In the genomic region with DNA sequence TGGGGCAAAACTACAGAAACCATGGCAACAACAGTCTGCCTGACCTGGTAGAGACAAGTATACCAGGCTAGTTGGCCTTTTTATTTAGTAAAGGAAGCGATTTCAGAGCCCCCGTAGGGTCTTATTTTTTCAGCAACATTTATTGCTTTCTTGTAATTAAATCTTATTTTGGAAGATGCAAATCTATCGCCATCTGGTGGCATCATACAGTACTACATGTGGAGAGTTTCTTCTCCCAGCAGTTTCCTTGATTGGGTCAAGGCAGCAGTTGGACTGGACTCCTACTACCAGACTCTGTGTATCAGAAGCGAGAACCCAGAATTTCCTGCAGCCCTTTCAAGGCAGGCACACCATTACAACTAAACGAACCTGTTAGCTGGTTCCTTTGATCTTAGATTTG, we compare ENCODE assay signal across 10 mouse cellular contexts. TPM values are rescaled to one million over a fixed set of nuclear protein-coding genes. Genes with fewer than 3 reads are reported as not detected.
DNase-seq lines count a peak whose midpoint lies in the region; ATAC-seq and TF ChIP-seq lines count a peak whose summit lies in the region.
"Had no signal": no experiment of that assay in that cellular context is flagged by ENCODE, and none has a peak within 500 bp of the region (broad histone marks: within the 10 kb centered on the region; RNA-seq: fewer than 3 reads in every experiment).

No protein-coding gene starts in this region.

- H3K36me3 ChIP-seq in liver, embryonic 14.5 days (replicated peaks; ENCODE audit: control insufficient read depth, insufficient read depth, low read depth) = no peaks in the 10 kb centered on the region
- no peaks in the 10 kb centered on the region for H3K36me3 ChIP-seq in liver, embryonic 12.5 days

- no peaks in the 10 kb centered on the region for H3K4me1 ChIP-seq in liver, embryonic 14.5 days (replicated peaks; ENCODE audit: control insufficient read depth in 2 of 2, insufficient read depth in 2 of 2, low read length in 1 of 2)
- H3K4me1 ChIP-seq in liver, embryonic 12.5 days = no peaks in the 10 kb centered on the region

- intact Hi-C loops in left cerebral cortex, postnatal 4 days (cut with DNase I) = loop anchor here (10.0 kb wide), 1 partner anchor 122 kb away; no protein-coding TSS in a partner anchor

- ATAC-seq in CD4-positive, CD25-positive, alpha-beta regulatory T cell, adult 4 months = no peak
- ATAC-seq in liver, embryonic 14.5 days (ENCODE audit: insufficient read depth) = no peak
- ATAC-seq in liver, embryonic 12.5 days = no peak

- no peak overlapping the region for H3K4me3 ChIP-seq in liver, embryonic 14.5 days (ENCODE audit: insufficient read depth in 1 of 2, low read depth in 2 of 2, low read length in 2 of 2)
- H3K4me3 ChIP-seq in liver, embryonic 12.5 days = no peak overlapping the region
- H3K4me3 ChIP-seq: myocyte had no signal

- DNase-seq in CD4-positive, CD25-positive, alpha-beta regulatory T cell, adult 2 months (ENCODE audit: low read depth, low spot score) = peak; percentile 77
- no peak for DNase-seq in liver, embryonic 14.5 days (ENCODE audit: low read depth in 3 of 3, low spot score in 3 of 3)
- peak; percentile 22 for DNase-seq in cerebellum, adult 11-12 months
- peak; percentile 68 for DNase-seq in hindlimb bud, embryonic 11.5 days (ENCODE audit: extremely low spot score, low read depth, low spot score)
- DNase-seq in left cerebral cortex, postnatal 4 days = peak; percentile 50
- DNase-seq in right cerebral cortex, postnatal 36 days (ENCODE audit: low spot score in 2 of 2) = peak; percentile 22 to 24

- H3K9me3 ChIP-seq in liver, embryonic 14.5 days (ENCODE audit: control insufficient read depth, low read length) = no peaks in the 10 kb centered on the region
- no peaks in the 10 kb centered on the region for H3K9me3 ChIP-seq in liver, embryonic 12.5 days (replicated peaks)

- no peak overlapping the region for H3K27ac ChIP-seq in liver, embryonic 14.5 days
- no peak overlapping the region for H3K27ac ChIP-seq in liver, embryonic 12.5 days

- 9% methylated on average over 5 of the region's 5 CpGs for WGBS in liver, embryonic 14.5 days (ENCODE audit: insufficient replicate concordance)
- WGBS in liver, embryonic 12.5 days (ENCODE audit: insufficient replicate concordance) = 6% methylated on average over 5 of the region's 5 CpGs

- H3K9ac ChIP-seq in liver, embryonic 14.5 days (replicated peaks) = no peak overlapping the region
- H3K9ac ChIP-seq in liver, embryonic 12.5 days = no peak overlapping the region

- no peak overlapping the region for H3K4me2 ChIP-seq in liver, embryonic 14.5 days (ENCODE audit: low read depth)
- no peak overlapping the region for H3K4me2 ChIP-seq in liver, embryonic 12.5 days

- TF ChIP-seq CTCF in liver, embryonic 14.5 days (IDR thresholded peaks at IDR 0.05; ENCODE audit: low read depth) = peak; percentile 71

- no peaks in the 10 kb centered on the region for H3K27me3 ChIP-seq in liver, embryonic 14.5 days (ENCODE audit: control insufficient read depth, insufficient read depth, low read length)
- peaks cover 20% of the 10 kb centered on the region for H3K27me3 ChIP-seq in liver, embryonic 12.5 days (replicated peaks)

- TF ChIP-seq EP300 in liver, embryonic 14.5 days (IDR thresholded peaks at IDR 0.05; ENCODE audit: low read depth) = no peak

RNA-seq across cellular contexts. Expression of a gene that starts 3.2 kb away (rescaled TPM):
- 1 to 10 TPM; 1.6 to 3.6 TPM for polyA plus RNA-seq in CD4-positive, CD25-positive, alpha-beta regulatory T cell, adult 4 months (2017; shearing (Covaris generic))
- 0.81 and 1.1 TPM in 2 replicates for polyA plus RNA-seq in liver, embryonic 14.5 days (2012; rRNA removed)
- polyA plus RNA-seq in liver, embryonic 14.5 days (2014; fragmentation: Nextera tagmentation; extraction: Ambion mirVana) = 0.47 and 0.54 TPM in 2 replicates
- 0.26 and 0.37 TPM in 2 replicates for polyA plus RNA-seq in liver, embryonic 12.5 days (2016; fragmentation: Nextera tagmentation; extraction: Ambion mirVana)
- not detected for total RNA-seq in left cerebral cortex, postnatal 4 days (2021)
- polyA plus RNA-seq: myocyte had no signal

RNA-seq across cellular contexts. Expression of a gene that starts 31.0 kb away (rescaled TPM):
- polyA plus RNA-seq in CD4-positive, CD25-positive, alpha-beta regulatory T cell, adult 4 months (2017; shearing (Covaris generic)) = 10 to 100 TPM; 12.9 to 24.4 TPM
- polyA plus RNA-seq in liver, embryonic 14.5 days (2012; rRNA removed) = 0.18 and 0.31 TPM in 2 replicates
- polyA plus RNA-seq in liver, embryonic 14.5 days (2014; fragmentation: Nextera tagmentation; extraction: Ambion mirVana) = 0.03 and 0.23 TPM in 2 replicates
- 0.05 and 0.07 TPM in 2 replicates for polyA plus RNA-seq in liver, embryonic 12.5 days (2016; fragmentation: Nextera tagmentation; extraction: Ambion mirVana)
- total RNA-seq in left cerebral cortex, postnatal 4 days (2021) = under 1 TPM in 1 of 2 experiments, not detected in 1; 0.18 TPM

RNA-seq across cellular contexts. Expression of a gene that starts 34.7 kb away (rescaled TPM):
- 10 to 100 TPM; 33.4 to 47.7 TPM for polyA plus RNA-seq in CD4-positive, CD25-positive, alpha-beta regulatory T cell, adult 4 months (2017; shearing (Covaris generic))
- polyA plus RNA-seq in liver, embryonic 14.5 days (2012; rRNA removed) = 0.03 and 0.41 TPM in 2 replicates
- polyA plus RNA-seq in liver, embryonic 14.5 days (2014; fragmentation: Nextera tagmentation; extraction: Ambion mirVana) = 0.05 TPM in 1 of 2 replicates, not detected in the other
- polyA plus RNA-seq in liver, embryonic 12.5 days (2016; fragmentation: Nextera tagmentation; extraction: Ambion mirVana) = 0.37 and 0.67 TPM in 2 replicates
- 100 to 1,000 TPM; 122 to 124 TPM for total RNA-seq in left cerebral cortex, postnatal 4 days (2021)
- polyA plus RNA-seq: myocyte had no signal

RNA-seq across cellular contexts. Expression of a gene that starts 48.9 kb away (rescaled TPM):
- not detected for polyA plus RNA-seq in CD4-positive, CD25-positive, alpha-beta regulatory T cell, adult 4 months (2017; shearing (Covaris generic))
- not detected in 2 replicates for polyA plus RNA-seq in liver, embryonic 14.5 days (2012; rRNA removed)
- not detected in 2 replicates for polyA plus RNA-seq in liver, embryonic 14.5 days (2014; fragmentation: Nextera tagmentation; extraction: Ambion mirVana)
- not detected in 2 replicates for polyA plus RNA-seq in liver, embryonic 12.5 days (2016; fragmentation: Nextera tagmentation; extraction: Ambion mirVana)
- not detected for total RNA-seq in left cerebral cortex, postnatal 4 days (2021)
- polyA plus RNA-seq: gonadal fat pad, adult 2 months; myocyte had no signal

Comparison
In these comparisons a context has a peak if more than half of its experiments do, and no peak if none do; other contexts are left out.
1. DNase-seq: peak in CD4-positive, CD25-positive, alpha-beta regulatory T cell, adult 2 months (single experiment), cerebellum, adult 11-12 months (single experiment), hindlimb bud, embryonic 11.5 days (single experiment), left cerebral cortex, postnatal 4 days (single experiment) and right cerebral cortex, postnatal 36 days (2 of 2); none in liver, embryonic 14.5 days (0 of 3).
2. RNA of a gene that starts 31.0 kb away (polyA plus RNA-seq): 12.9 to 24.4 TPM in CD4-positive, CD25-positive, alpha-beta regulatory T cell, adult 4 months; 0.03 to 0.31 TPM in liver, embryonic 14.5 days and 0.05 to 0.07 TPM in liver, embryonic 12.5 days; every median in the first group is over 10 times any median in the second.
3. RNA of a gene that starts 34.7 kb away (polyA plus RNA-seq): 33.4 to 47.7 TPM in CD4-positive, CD25-positive, alpha-beta regulatory T cell, adult 4 months; 0.37 to 0.67 TPM in liver, embryonic 12.5 days and 0.03 to 0.41 TPM in liver, embryonic 14.5 days; every median in the first group is over 10 times any median in the second.